Mouse (Mus musculus) adrenal gland, adult 2 months (tissue): Measurements from ENCODE around the gene Clhc1. TPM values are rescaled to one million over a fixed set of nuclear protein-coding genes. Genes with fewer than 3 reads are reported as not detected.
"Not testable (repeated sequence)": the region's sequence is repeated elsewhere in the genome, so short reads cannot be mapped to it uniquely, and the experiment has no call there.

ENCODE experiments used
- DNase-seq: peaks from one replicate; pipeline ENCODE4 v3.0.0; 2021
- long read RNA-seq: library from polyadenylated mRNA; stranded (forward); transcript quantifications from one replicate; pipeline ENCODE4 v2.0.0, GENCODE M21; 2021
- polyA plus RNA-seq: library from polyadenylated mRNA; depleted of rRNA; stranded (reverse); fragments of >200 nt; gene quantifications from 2 replicates; pipeline ENCODE4 v1.2.3, GENCODE M21; 2012; rRNA removed
- total RNA-seq, 2 experiments: library from RNA; stranded (reverse); gene quantifications; 2 replicates each; pipeline ENCODE4 v1.2.3; 2021

The Clhc1 gene
- total RNA-seq (under 1 TPM; 0.17 to 0.40 TPM), polyA plus RNA-seq (not detected in 2 replicates)
- long read RNA-seq, result 0 reads

- peak; percentile 94 for DNase-seq
Measured at GRCm38 (mm10) chr11:29547752-29548503, at the start of gene Clhc1, which contains the start of gene Rps27a. Gene Clhc1, plus strand, starts transcription at chr11:29547950. Gene Rps27a, minus strand, starts transcription at chr11:29548109.

- no peak for DNase-seq
Measured at GRCm38 (mm10) chr11:29503948-29504893, 43.5 kb upstream of the Clhc1 start.

GRCm38 (mm10) chr11:29504899-29505625, 42.7 kb upstream of the Clhc1 start:
- DNase-seq, result no peak

- no peak for DNase-seq
Measured at GRCm38 (mm10) chr11:29509421-29509820, 38.3 kb upstream of the Clhc1 start.

GRCm38 (mm10) chr11:29512818-29513535, 34.8 kb upstream of the Clhc1 start:
- DNase-seq, result no peak

GRCm38 (mm10) chr11:29514325-29514681, 33.4 kb upstream of the Clhc1 start:
- no peak for DNase-seq

GRCm38 (mm10) chr11:29514682-29515412, 32.9 kb upstream of the Clhc1 start, which contains the start of gene Prorsd1:
Gene Prorsd1, minus strand, starts transcription at chr11:29515033.
- peak; percentile 95 for DNase-seq

GRCm38 (mm10) chr11:29525988-29526794, 21.6 kb upstream of the Clhc1 start, which contains the start of gene Mtif2:
Gene Mtif2, plus strand, starts transcription at chr11:29526408.
- DNase-seq, result peak; percentile 90

GRCm38 (mm10) chr11:29538201-29538600, 9.5 kb upstream of the Clhc1 start:
- DNase-seq, result no peak

GRCm38 (mm10) chr11:29544225-29544945, 3.4 kb upstream of the Clhc1 start:
- no peak for DNase-seq

GRCm38 (mm10) chr11:29545150-29545752, 2.5 kb upstream of the Clhc1 start:
- not testable (repeated sequence) for DNase-seq

- not testable (repeated sequence) for DNase-seq
Measured at GRCm38 (mm10) chr11:29546297-29546696, 1.5 kb upstream of the Clhc1 start.

GRCm38 (mm10) chr11:29546762-29547161, 988 bp upstream of the Clhc1 start:
- DNase-seq, result no peak

GRCm38 (mm10) chr11:29547249-29547751, 450 bp upstream of the Clhc1 start:
- no peak for DNase-seq

GRCm38 (mm10) chr11:29548504-29549424, 1.0 kb downstream of the Clhc1 start:
- peak; percentile 12 for DNase-seq

GRCm38 (mm10) chr11:29549425-29549778, 1.7 kb downstream of the Clhc1 start:
- no peak for DNase-seq

GRCm38 (mm10) chr11:29560452-29560851, 12.7 kb downstream of the Clhc1 start:
- DNase-seq, result no peak
